Mouse (Mus musculus) kidney, embryonic 16.5 days (tissue): Measurements from ENCODE around the gene Arhgdib. TPM values are rescaled to one million over a fixed set of nuclear protein-coding genes. Genes with fewer than 3 reads are reported as not detected.
A peak's percentile ranks its signal among the peaks of the same experiment; 100 is the strongest.

Experiments used
- ATAC-seq: fragments of 200-750 bp; cut with Nextera tagmentation; 2 replicates; pipeline ENCODE4 v1.8.0; 2017; ENCODE audit warnings: moderate TSS enrichment; ENCODE audit not compliant: low FRiP score, low TSS enrichment
- H3K27ac ChIP-seq: fragments of 300-500 bp; sonication (generic); 2 replicates; pipeline ENCODE4 v1.5.1; 2014; ENCODE audit warnings: low read length
- H3K27me3 ChIP-seq: fragments of 300-500 bp; sonication (generic); 2 replicates; pipeline ENCODE4 v1.6.1; 2014; ENCODE audit warnings: low read length, control low read depth, mixed read lengths; ENCODE audit not compliant: insufficient read depth
- H3K36me3 ChIP-seq: fragments of 300-500 bp; sonication (generic); 2 replicates; pipeline ENCODE4 v1.6.1; 2014; ENCODE audit warnings: low read length, control low read depth, mixed read lengths; ENCODE audit not compliant: insufficient read depth
- H3K4me1 ChIP-seq: fragments of 300-500 bp; sonication (generic); 2 replicates; pipeline ENCODE4 v1.6.1; 2014; ENCODE audit warnings: low read length, control low read depth, mixed read lengths; ENCODE audit not compliant: insufficient read depth
- H3K4me2 ChIP-seq: fragments of 300-500 bp; sonication (generic); replicated peaks from 2 replicates; pipeline ENCODE4 v1.6.1; 2014; ENCODE audit warnings: low read depth, low read length
- H3K4me3 ChIP-seq: fragments of 300-500 bp; sonication (generic); 2 replicates; pipeline ENCODE4 v1.5.1; 2014; ENCODE audit warnings: mild to moderate bottlenecking, low read length
- H3K9ac ChIP-seq: fragments of 300-500 bp; sonication (generic); replicated peaks from 2 replicates; pipeline ENCODE4 v1.6.1; 2014; ENCODE audit warnings: low read length
- H3K9me3 ChIP-seq: fragments of 300-500 bp; sonication (generic); 2 replicates; pipeline ENCODE4 v1.6.1; 2016; ENCODE audit warnings: low read length, control low read depth
- WGBS: fragments of 180-500 bp; shearing (Covaris S2); extraction: QIAGEN DNeasy Blood & Tissue Kit; methylation state at CpG from one replicate; pipeline ENCODE4 v1.1.7; 2014; 5-methylcytosine and 5-hydroxymethylcytosine counted together
- polyA plus RNA-seq: library from polyadenylated mRNA; unstranded; fragments of >200 nt; fragmentation: Nextera tagmentation; extraction: Ambion mirVana; gene quantifications from 2 replicates; pipeline ENCODE4 v1.2.1, GENCODE M21; 2015

Gene Arhgdib
- polyA plus RNA-seq, 1 experiment from 2014 or later: 67.6 TPM

GRCm38 (mm10) chr6:136954192-136954591 is 12.5 kb upstream of the Arhgdib start:
- Histone ChIP-seq H3K27ac (no peak overlapping the region), H3K27me3 (no peaks in the 10 kb centered on the region), H3K4me1 (peaks cover 14% of the 10 kb centered on the region), H3K36me3 (no peaks in the 10 kb centered on the region), H3K9ac (no peak overlapping the region), H3K4me2 (no peak overlapping the region), H3K4me3 (no peak overlapping the region), H3K9me3 (no peaks in the 10 kb centered on the region)
- whole genome bisulfite sequencing: 78% methylated on average over 6 of the region's 6 CpGs
- no peak for ATAC-seq

GRCm38 (mm10) chr6:136952930-136953329 is 11.2 kb upstream of the Arhgdib start:
- Histone ChIP-seq H3K9me3 (no peaks in the 10 kb centered on the region), H3K27ac (no peak overlapping the region)
- ATAC-seq: no peak

GRCm38 (mm10) chr6:136950171-136950570 is 8.5 kb upstream of the Arhgdib start:
- no peak overlapping the region for H3K27ac ChIP-seq
- 0 out of 2 replicates have a peak, but pooled peaks cover 5% of the 10 kb centered on the region for H3K4me1 ChIP-seq
- no peak overlapping the region for H3K9ac ChIP-seq
- no peaks in the 10 kb centered on the region for H3K27me3 ChIP-seq
- no peak overlapping the region for H3K4me2 ChIP-seq
- no peak overlapping the region for H3K4me3 ChIP-seq
- no peaks in the 10 kb centered on the region for H3K36me3 ChIP-seq
- H3K9me3 ChIP-seq: no peaks in the 10 kb centered on the region
- WGBS: 89% methylated on average over 2 of the region's 2 CpGs
- ATAC-seq: no peak

More at GRCm38 (mm10) chr6:136952930-136953329, 11.2 kb upstream of the Arhgdib start:
- Histone ChIP-seq H3K4me3 (no peak overlapping the region), H3K36me3 (no peaks in the 10 kb centered on the region), H3K4me2 (no peak overlapping the region), H3K9ac (no peak overlapping the region), H3K4me1 (peaks cover 11% of the 10 kb centered on the region; the same call in 1 of the 2 replicates), H3K27me3 (no peaks in the 10 kb centered on the region)
- WGBS: 87% methylated on average over 9 of the region's 9 CpGs

GRCm38 (mm10) chr6:136947716-136948115 is 6.0 kb upstream of the Arhgdib start:
- no peak overlapping the region for H3K9ac ChIP-seq
- no peak for ATAC-seq
- H3K27me3 ChIP-seq: no peaks in the 10 kb centered on the region
- 54% methylated on average over 4 of the region's 4 CpGs for WGBS
- H3K36me3 ChIP-seq: no peaks in the 10 kb centered on the region
- H3K4me2 ChIP-seq: no peak overlapping the region
- H3K9me3 ChIP-seq: no peaks in the 10 kb centered on the region
- no peaks in the 10 kb centered on the region for H3K4me1 ChIP-seq
- H3K4me3 ChIP-seq: no peak overlapping the region
- H3K27ac ChIP-seq: no peak overlapping the region

GRCm38 (mm10) chr6:136946943-136947342 is 5.2 kb upstream of the Arhgdib start:
- ATAC-seq: peak; percentile 59; the same call in 1 of the 2 replicates
- WGBS: 52% methylated on average over 9 of the region's 9 CpGs
- Histone ChIP-seq H3K9ac (no peak overlapping the region), H3K4me3 (no peak overlapping the region), H3K27me3 (no peaks in the 10 kb centered on the region), H3K27ac (no peak overlapping the region), H3K9me3 (no peaks in the 10 kb centered on the region), H3K4me2 (no peak overlapping the region), H3K4me1 (peaks cover 4% of the 10 kb centered on the region; the same call in 1 of the 2 replicates), H3K36me3 (no peaks in the 10 kb centered on the region)

GRCm38 (mm10) chr6:136946241-136946640 is 4.5 kb upstream of the Arhgdib start:
- no peak overlapping the region for H3K4me2 ChIP-seq
- H3K9ac ChIP-seq: no peak overlapping the region
- no peaks in the 10 kb centered on the region for H3K9me3 ChIP-seq
- no peaks in the 10 kb centered on the region for H3K36me3 ChIP-seq
- no peak for ATAC-seq
- 50% methylated on average over 5 of the region's 5 CpGs for WGBS
- H3K4me1 ChIP-seq: peaks cover 11% of the 10 kb centered on the region
- H3K4me3 ChIP-seq: no peak overlapping the region
- no peak overlapping the region for H3K27ac ChIP-seq
- H3K27me3 ChIP-seq: no peaks in the 10 kb centered on the region

GRCm38 (mm10) chr6:136944511-136944910 is 2.8 kb upstream of the Arhgdib start:
- no peak overlapping the region for H3K4me3 ChIP-seq
- H3K9me3 ChIP-seq: no peaks in the 10 kb centered on the region
- H3K9ac ChIP-seq: no peak overlapping the region
- no peak overlapping the region for H3K4me2 ChIP-seq
- peaks cover 28% of the 10 kb centered on the region for H3K4me1 ChIP-seq
- no peaks in the 10 kb centered on the region for H3K36me3 ChIP-seq
- no peak overlapping the region for H3K27ac ChIP-seq
- no peaks in the 10 kb centered on the region for H3K27me3 ChIP-seq
- 87% methylated on average over 8 of the region's 8 CpGs for WGBS
- ATAC-seq: no peak

- ATAC-seq: no peak
- no peaks in the 10 kb centered on the region for H3K27me3 ChIP-seq
- H3K36me3 ChIP-seq: no peaks in the 10 kb centered on the region
- H3K9me3 ChIP-seq: no peaks in the 10 kb centered on the region
- H3K4me3 ChIP-seq: no peak overlapping the region
- H3K4me2 ChIP-seq: no peak overlapping the region
- no peak overlapping the region for H3K27ac ChIP-seq
- H3K9ac ChIP-seq: no peak overlapping the region
- peaks cover 32% of the 10 kb centered on the region for H3K4me1 ChIP-seq
These were observed 1.7 kb upstream of the Arhgdib start for GRCm38 (mm10) chr6:136943392-136943791.

- no peak overlapping the region for H3K4me3 ChIP-seq
- H3K27me3 ChIP-seq: no peaks in the 10 kb centered on the region
- H3K4me1 ChIP-seq: peaks cover 32% of the 10 kb centered on the region
- no peaks in the 10 kb centered on the region for H3K9me3 ChIP-seq
- WGBS: 82% methylated on average over 9 of the region's 9 CpGs
- no peak overlapping the region for H3K27ac ChIP-seq
- H3K4me2 ChIP-seq: no peak overlapping the region
- H3K9ac ChIP-seq: no peak overlapping the region
- ATAC-seq: no peak
- H3K36me3 ChIP-seq: no peaks in the 10 kb centered on the region
These were observed 581 bp upstream of the Arhgdib start for GRCm38 (mm10) chr6:136942280-136942679.

GRCm38 (mm10) chr6:136940188-136940960 is 1.3 kb downstream of the Arhgdib start:
- Histone ChIP-seq H3K4me3 (peak overlapping the region; percentile 29; the same call in 1 of the 2 replicates), H3K9me3 (no peaks in the 10 kb centered on the region), H3K9ac (peak overlapping the region; percentile 47), H3K36me3 (no peaks in the 10 kb centered on the region), H3K4me1 (peaks cover 32% of the 10 kb centered on the region), H3K27ac (peak overlapping the region; percentile 89), H3K4me2 (peak overlapping the region; percentile 44), H3K27me3 (no peaks in the 10 kb centered on the region)
- ATAC-seq: no peak
- WGBS: 57% methylated on average over 11 of the region's 11 CpGs
